Mouse (Mus musculus): Measurements from ENCODE around the gene Sult2a4.

DNA sequence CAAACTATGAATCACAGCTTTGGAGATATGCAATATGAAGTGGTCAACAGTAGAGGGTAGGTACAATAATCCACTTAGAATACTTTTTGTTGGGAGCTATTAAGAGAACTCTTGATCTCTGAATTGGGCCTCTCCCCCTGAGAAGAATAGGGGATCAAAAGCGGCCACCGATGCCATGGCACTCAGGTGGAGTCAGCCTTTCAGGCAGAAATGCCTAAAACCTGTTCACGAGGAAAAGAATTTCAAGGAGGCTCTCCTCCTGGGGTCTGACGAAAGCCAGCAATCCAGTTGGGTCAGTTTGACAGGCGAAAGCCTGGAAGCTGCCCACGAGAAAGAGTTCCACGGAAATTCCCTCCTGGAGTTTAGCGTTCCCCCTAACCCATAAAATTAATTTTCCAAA is 23.7 kb upstream of the Sult2a4 start:
- TF ChIP-seq EP300 (optimal IDR thresholded peaks at IDR 0.05) (no peak), CTCF (IDR thresholded peaks at IDR 0.05; ENCODE audit: low read depth) (no peak)

Measured in stomach, postnatal 0 days (tissue).